Mouse (Mus musculus): ENCODE results near the gene Eif3b. TPM values are rescaled to one million over a fixed set of nuclear protein-coding genes. Genes with fewer than 3 reads are reported as not detected.

Eif3b gene
- 78.5 and 78.9 TPM in 2 replicates for polyA plus RNA-seq (2015; fragmentation: Nextera tagmentation; extraction: Ambion mirVana)

DNA sequence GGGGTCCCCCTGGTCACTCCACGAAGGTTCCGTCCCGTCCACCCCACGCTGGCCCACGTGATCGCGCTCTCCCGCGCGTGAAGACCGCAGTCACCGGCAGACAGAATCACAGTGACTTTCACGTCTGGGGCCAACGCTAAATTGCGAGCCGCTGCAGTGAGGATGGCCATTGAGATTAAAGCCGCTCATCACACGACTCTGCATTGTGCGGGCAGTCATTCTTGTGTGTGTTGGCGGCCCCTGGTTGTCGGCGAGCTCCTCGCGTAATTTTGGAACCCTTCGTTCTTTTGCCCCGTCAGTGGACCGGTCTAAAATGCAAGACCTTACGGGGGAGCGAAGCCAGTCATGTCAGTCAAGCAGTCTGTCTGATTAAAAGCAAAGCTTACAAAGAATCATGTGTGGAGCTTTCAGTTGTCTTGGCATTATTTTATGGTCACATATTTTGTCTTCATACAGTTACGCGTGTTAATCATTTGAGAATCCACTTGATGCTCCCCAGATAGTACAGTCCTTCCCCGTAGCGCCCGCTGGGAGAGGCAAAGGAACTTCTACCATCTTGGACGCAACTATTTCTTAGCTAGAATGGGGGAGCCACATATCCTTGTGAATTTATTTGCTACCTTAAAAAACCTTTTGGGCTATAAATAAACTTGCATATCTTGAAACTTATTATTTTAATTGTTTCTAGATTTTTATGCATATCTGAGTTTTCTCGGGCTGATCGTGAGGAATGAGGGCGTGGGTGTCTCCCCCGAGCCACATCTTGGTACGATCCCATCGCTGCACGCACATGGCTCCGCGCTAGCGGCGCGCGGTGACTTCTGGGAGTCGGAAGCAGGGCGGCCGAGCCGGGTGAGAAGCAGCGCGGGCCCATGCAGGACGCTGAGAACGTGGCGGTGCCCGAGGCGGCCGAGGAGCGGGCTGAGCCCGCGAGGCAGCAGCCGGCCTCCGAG, at the start of gene Eif3b:
Eif3b (plus strand) TSS at position 840 of the 953 bp plus-strand sequence.
- Histone ChIP-seq H3K27me3 (ENCODE audit: control insufficient read depth, insufficient read depth, low read depth, low read length) (no peaks in the 10 kb centered on the region), H3K4me2 (ENCODE audit: low read depth, low read length) (peak within 1 kb of the TSS; percentile 82), H3K4me1 (replicated peaks; ENCODE audit: control insufficient read depth, insufficient read depth, low read length) (peaks cover 19% of the 10 kb centered on the region), H3K27ac (ENCODE audit: low read length) (peak within 1 kb of the TSS; percentile 96), H3K4me3 (ENCODE audit: low read length) (peak within 1 kb of the TSS; percentile 99), H3K9me3 (ENCODE audit: control insufficient read depth, low read length) (no peaks in the 10 kb centered on the region), H3K36me3 (ENCODE audit: control insufficient read depth, insufficient read depth, low read length) (no peaks in the 10 kb centered on the region; the same call in 1 of the 2 replicates), H3K9ac (ENCODE audit: low read length) (peak within 1 kb of the TSS; percentile 97)
- under 1% methylated on average over 65 of the region's 65 CpGs for WGBS
- peak; percentile 95 for ATAC-seq (ENCODE audit: low read depth)

DNA sequence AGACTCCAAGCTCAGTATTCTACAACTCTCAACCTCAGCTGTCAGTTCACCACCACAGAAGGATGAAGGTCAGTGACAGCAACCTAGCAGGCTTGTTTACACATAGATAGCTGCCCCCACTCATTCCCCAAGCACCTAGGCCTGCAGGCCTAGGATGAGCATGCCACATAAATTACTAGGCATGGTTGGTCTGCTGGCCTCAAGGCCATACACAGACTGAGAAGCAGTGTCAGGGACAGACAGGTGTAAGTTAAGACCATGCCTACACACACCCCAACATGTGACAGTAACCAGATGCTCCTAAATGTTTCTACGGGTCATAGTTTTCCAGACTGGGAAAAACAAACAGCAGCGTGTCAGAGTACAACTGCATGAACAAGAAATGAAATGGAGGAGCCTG, 49.7 kb upstream of the Eif3b start:
- peaks cover 9% of the 10 kb centered on the region; the same call in 1 of the 2 replicates for H3K4me1 ChIP-seq (replicated peaks; ENCODE audit: control insufficient read depth, insufficient read depth, low read length)
- H3K27me3 ChIP-seq (ENCODE audit: control insufficient read depth, insufficient read depth, low read depth, low read length) = no peaks in the 10 kb centered on the region
- no peak overlapping the region for H3K4me3 ChIP-seq (ENCODE audit: low read length)
- no peaks in the 10 kb centered on the region for H3K36me3 ChIP-seq (ENCODE audit: control insufficient read depth, insufficient read depth, low read length)
- H3K9ac ChIP-seq (ENCODE audit: low read length) = no peak overlapping the region
- no peak for ATAC-seq (ENCODE audit: low read depth)
- no peak overlapping the region for H3K4me2 ChIP-seq (ENCODE audit: low read depth, low read length)
- 79% methylated on average over 2 of the region's 2 CpGs for WGBS
- no peak overlapping the region for H3K27ac ChIP-seq (ENCODE audit: low read length)
- H3K9me3 ChIP-seq (ENCODE audit: control insufficient read depth, low read length) = no peaks in the 10 kb centered on the region

DNA sequence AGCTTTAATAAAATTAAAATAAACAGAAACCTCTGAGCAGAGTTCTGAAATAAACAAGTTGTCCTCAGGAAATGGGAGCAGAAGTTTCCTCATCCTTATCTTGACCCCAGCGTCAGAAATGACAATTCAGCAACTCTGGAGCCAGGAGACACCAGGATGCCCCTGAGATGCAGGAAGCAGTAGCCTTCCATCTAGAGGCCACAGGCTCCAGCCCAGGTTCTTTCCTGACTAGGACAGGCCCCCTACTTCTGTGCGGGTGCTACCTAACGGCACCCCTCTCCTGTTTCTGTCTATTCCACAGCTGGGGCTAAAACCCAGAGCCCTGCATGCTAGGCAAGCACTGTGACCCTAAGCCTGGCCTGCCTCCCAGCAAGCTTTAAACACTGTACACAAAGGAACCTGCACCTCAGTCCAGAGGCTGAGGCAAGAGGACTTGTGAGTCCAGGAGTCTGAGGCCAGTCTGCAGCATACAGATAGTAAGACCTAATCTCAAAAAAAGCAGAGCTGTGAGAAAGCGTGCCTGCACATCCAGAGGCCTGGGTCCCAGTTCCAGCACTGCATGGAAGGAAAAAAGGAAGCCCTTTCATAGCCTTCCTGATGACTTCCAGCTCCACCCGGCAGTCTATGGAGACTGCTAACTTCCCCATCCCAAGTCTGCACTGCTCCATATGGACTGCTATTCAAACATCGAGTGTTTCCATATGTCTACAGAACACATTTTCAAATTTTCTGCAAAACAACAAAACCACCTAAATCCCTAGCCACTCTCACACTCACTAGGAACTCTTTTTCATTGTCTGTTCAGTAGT, 48.5 kb upstream of the Eif3b start:
- ATAC-seq (ENCODE audit: low read depth) = peak; percentile 36; the same call in 1 of the 2 replicates
- Histone ChIP-seq H3K4me2 (ENCODE audit: low read depth, low read length) (no peak overlapping the region), H3K27ac (ENCODE audit: low read length) (0 out of 2 replicates have a peak overlapping the region, but pooled peaks have one; percentile 5), H3K9me3 (ENCODE audit: control insufficient read depth, low read length) (no peaks in the 10 kb centered on the region), H3K36me3 (ENCODE audit: control insufficient read depth, insufficient read depth, low read length) (no peaks in the 10 kb centered on the region), H3K27me3 (ENCODE audit: control insufficient read depth, insufficient read depth, low read depth, low read length) (no peaks in the 10 kb centered on the region), H3K4me1 (replicated peaks; ENCODE audit: control insufficient read depth, insufficient read depth, low read length) (peaks cover 9% of the 10 kb centered on the region; the same call in 1 of the 2 replicates), H3K4me3 (ENCODE audit: low read length) (no peak overlapping the region), H3K9ac (ENCODE audit: low read length) (no peak overlapping the region)
- WGBS = 56% methylated on average over 6 of the region's 6 CpGs

DNA sequence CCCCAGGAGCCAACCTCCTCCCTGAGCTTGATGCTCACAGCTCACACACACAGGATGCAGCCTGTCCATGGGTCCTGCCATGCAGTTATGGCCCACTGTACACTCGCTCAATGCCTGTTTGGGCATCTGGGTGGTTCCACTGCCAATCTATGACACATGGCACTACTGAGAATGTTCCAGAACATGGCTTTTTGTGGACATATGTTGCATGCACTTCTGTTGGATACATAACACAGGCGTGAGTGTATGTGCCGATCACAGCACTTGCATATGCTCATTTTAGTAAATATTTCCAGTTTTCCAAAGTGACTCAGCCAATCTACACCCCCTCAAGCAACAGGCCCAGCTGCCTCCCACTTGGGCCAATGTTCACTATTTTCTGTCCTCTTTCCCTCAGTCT, 47.5 kb upstream of the Eif3b start:
- Histone ChIP-seq H3K4me3 (ENCODE audit: low read length) (no peak overlapping the region), H3K4me1 (replicated peaks; ENCODE audit: control insufficient read depth, insufficient read depth, low read length) (peaks cover 9% of the 10 kb centered on the region; the same call in 1 of the 2 replicates), H3K27me3 (ENCODE audit: control insufficient read depth, insufficient read depth, low read depth, low read length) (no peaks in the 10 kb centered on the region), H3K27ac (ENCODE audit: low read length) (no peak overlapping the region), H3K9ac (ENCODE audit: low read length) (no peak overlapping the region), H3K36me3 (ENCODE audit: control insufficient read depth, insufficient read depth, low read length) (no peaks in the 10 kb centered on the region), H3K9me3 (ENCODE audit: control insufficient read depth, low read length) (no peaks in the 10 kb centered on the region), H3K4me2 (ENCODE audit: low read depth, low read length) (no peak overlapping the region)
- 92% methylated on average over 3 of the region's 3 CpGs for WGBS
- ATAC-seq (ENCODE audit: low read depth) = no peak

DNA sequence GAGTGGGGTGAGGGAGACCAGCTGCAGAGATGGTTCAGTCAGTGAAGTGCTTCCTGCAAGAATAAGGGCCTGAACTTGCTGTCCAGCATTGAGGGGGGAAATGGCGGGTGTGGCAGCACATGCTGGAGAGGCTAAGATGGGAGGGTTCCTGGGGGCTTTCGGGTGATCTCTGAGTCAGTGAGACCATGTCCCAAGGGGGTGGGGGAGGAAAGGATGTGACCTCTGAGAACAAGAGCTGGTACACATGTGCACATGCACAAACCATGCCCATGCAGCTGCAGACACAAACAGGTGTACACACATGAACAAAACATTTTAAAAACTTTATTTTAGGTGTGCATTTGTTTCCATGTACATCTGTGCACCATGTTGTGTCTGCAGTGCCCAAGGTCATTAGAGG, 45.4 kb upstream of the Eif3b start:
- H3K9ac ChIP-seq (ENCODE audit: low read length) = no peak overlapping the region
- H3K36me3 ChIP-seq (ENCODE audit: control insufficient read depth, insufficient read depth, low read length) = no peaks in the 10 kb centered on the region
- H3K4me3 ChIP-seq (ENCODE audit: low read length) = no peak overlapping the region
- peaks cover 12% of the 10 kb centered on the region; the same call in 1 of the 2 replicates for H3K4me1 ChIP-seq (replicated peaks; ENCODE audit: control insufficient read depth, insufficient read depth, low read length)
- no peak for ATAC-seq (ENCODE audit: low read depth)
- WGBS = 80% methylated on average over 2 of the region's 2 CpGs
- H3K9me3 ChIP-seq (ENCODE audit: control insufficient read depth, low read length) = no peaks in the 10 kb centered on the region
- no peak overlapping the region for H3K4me2 ChIP-seq (ENCODE audit: low read depth, low read length)
- no peak overlapping the region for H3K27ac ChIP-seq (ENCODE audit: low read length)
- no peaks in the 10 kb centered on the region for H3K27me3 ChIP-seq (ENCODE audit: control insufficient read depth, insufficient read depth, low read depth, low read length)

DNA sequence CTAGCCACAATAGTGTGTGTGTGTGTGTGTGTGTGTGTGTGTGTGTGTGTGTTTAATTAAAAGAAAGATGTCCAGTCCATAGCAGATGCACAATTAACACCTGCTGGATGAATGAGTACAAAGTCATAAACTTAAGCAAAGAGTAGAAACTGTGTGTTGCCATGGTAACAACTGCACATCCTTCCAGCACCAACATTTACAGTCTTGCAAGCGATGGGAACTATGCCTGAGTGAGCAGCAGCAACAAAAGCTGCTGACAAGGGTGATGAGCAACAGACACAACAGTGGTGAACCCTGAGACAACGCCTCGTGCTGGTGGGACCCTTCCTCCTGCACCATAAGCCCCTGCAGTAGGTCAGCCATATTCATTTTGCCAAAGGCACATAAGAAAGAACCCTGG, 44.9 kb upstream of the Eif3b start:
- ATAC-seq (ENCODE audit: low read depth) = no peak

DNA sequence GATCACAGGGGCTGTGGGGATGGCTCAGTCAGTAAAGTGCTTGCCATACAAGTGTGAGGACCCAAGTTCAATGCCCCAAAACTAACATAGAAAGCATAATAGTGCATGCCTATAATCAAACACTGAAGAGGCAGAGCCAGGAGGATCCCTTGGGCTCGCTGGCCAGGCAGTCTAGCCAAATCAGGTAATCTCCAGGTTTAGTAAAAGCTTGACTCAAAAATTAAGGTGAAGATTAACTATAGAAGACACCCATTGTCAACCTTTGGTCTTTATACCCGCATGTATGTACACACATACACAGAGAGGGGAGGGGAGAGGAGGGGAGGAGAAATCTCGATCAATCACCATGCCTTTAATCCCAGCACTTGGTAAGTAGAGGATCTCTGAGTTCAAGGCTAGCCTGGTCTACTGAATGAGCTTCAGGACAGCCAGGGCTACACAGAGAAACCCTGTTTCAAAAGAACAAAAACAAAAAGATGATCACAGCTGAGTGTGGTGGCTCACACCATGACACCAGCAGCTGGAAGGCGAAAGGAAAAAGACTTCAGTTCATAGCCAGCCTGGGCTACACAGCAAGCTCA, 43.8 kb upstream of the Eif3b start:
- Histone ChIP-seq H3K36me3 (ENCODE audit: control insufficient read depth, insufficient read depth, low read length) (no peaks in the 10 kb centered on the region), H3K9ac (ENCODE audit: low read length) (no peak overlapping the region), H3K27me3 (ENCODE audit: control insufficient read depth, insufficient read depth, low read depth, low read length) (no peaks in the 10 kb centered on the region), H3K4me2 (ENCODE audit: low read depth, low read length) (no peak overlapping the region), H3K9me3 (ENCODE audit: control insufficient read depth, low read length) (no peaks in the 10 kb centered on the region), H3K4me3 (ENCODE audit: low read length) (no peak overlapping the region), H3K27ac (ENCODE audit: low read length) (no peak overlapping the region), H3K4me1 (replicated peaks; ENCODE audit: control insufficient read depth, insufficient read depth, low read length) (peaks cover 9% of the 10 kb centered on the region; the same call in 1 of the 2 replicates)
- ATAC-seq (ENCODE audit: low read depth) = no peak
- 86% methylated on average over 4 of the region's 4 CpGs for WGBS

More for the DNA sequence above, 44.9 kb upstream of the Eif3b start:
- Histone ChIP-seq H3K4me2 (ENCODE audit: low read depth, low read length) (no peak overlapping the region), H3K4me3 (ENCODE audit: low read length) (no peak overlapping the region), H3K36me3 (ENCODE audit: control insufficient read depth, insufficient read depth, low read length) (no peaks in the 10 kb centered on the region), H3K4me1 (replicated peaks; ENCODE audit: control insufficient read depth, insufficient read depth, low read length) (peaks cover 12% of the 10 kb centered on the region; the same call in 1 of the 2 replicates), H3K9ac (ENCODE audit: low read length) (no peak overlapping the region), H3K27me3 (ENCODE audit: control insufficient read depth, insufficient read depth, low read depth, low read length) (no peaks in the 10 kb centered on the region), H3K9me3 (ENCODE audit: control insufficient read depth, low read length) (no peaks in the 10 kb centered on the region), H3K27ac (ENCODE audit: low read length) (no peak overlapping the region)
- WGBS = 74% methylated on average over 3 of the region's 3 CpGs

DNA sequence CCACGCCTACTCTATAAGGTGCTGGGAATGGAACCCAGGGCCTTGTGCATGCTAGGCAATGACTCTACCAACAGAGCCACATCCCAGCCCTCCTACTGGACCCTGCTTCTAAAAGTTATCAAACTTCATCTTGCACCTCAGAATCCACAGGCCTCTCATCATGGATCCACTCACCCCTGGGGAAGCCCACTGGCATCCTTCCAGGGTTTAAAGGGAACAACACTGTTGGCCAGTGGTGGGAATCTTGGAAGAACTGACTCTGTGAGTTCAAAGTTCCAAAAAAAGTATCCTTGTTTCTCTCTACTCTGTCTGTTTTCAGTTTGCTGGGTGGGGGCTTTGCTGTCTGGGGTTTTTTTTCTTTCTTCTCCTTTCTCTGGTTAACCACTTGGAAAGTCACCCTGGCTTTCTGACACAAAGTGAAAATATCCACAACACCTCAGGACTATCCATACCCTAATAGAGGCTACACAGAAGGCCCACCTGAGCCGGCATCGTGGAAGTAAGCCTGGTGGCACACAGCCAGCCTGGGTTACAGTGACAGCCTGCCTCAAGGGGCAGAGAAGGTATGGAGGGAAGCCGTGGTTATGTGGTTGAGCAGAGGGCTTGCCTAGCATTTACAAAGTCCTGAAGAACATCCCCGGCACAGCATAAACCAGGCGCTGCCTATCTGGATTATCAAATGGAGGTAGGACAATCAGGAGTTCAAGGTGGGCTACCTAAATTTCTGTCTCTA, 40.8 kb upstream of the Eif3b start:
- Histone ChIP-seq H3K4me3 (ENCODE audit: low read length) (no peak overlapping the region), H3K27ac (ENCODE audit: low read length) (no peak overlapping the region), H3K4me1 (replicated peaks; ENCODE audit: control insufficient read depth, insufficient read depth, low read length) (peaks cover 3% of the 10 kb centered on the region; the same call in 1 of the 2 replicates), H3K9ac (ENCODE audit: low read length) (no peak overlapping the region), H3K36me3 (ENCODE audit: control insufficient read depth, insufficient read depth, low read length) (no peaks in the 10 kb centered on the region), H3K9me3 (ENCODE audit: control insufficient read depth, low read length) (no peaks in the 10 kb centered on the region), H3K27me3 (ENCODE audit: control insufficient read depth, insufficient read depth, low read depth, low read length) (no peaks in the 10 kb centered on the region), H3K4me2 (ENCODE audit: low read depth, low read length) (no peak overlapping the region)
- ATAC-seq (ENCODE audit: low read depth) = no peak
- 83% methylated on average over 6 of the region's 6 CpGs for WGBS

All from lung, embryonic 16.5 days (tissue).